Mouse (Mus musculus): ENCODE data around the gene Catspere2.

The Catspere2 gene

GRCm38 (mm10) chr1:178219166-178220077 lies 236.2 kb downstream of the Catspere2 start:
- DNase-seq (ENCODE audit: low spot score), result no peak

Data from urinary bladder, postnatal 10 days (tissue).